Mouse (Mus musculus) frontal cortex, postnatal 25 days (tissue): ENCODE data around the gene 2010315B03Rik.
"Not testable (repeated sequence)": the region's sequence is repeated elsewhere in the genome, so short reads cannot be mapped to it uniquely, and the experiment has no call there.

Source experiments
- DNase-seq, 2 experiments: peaks; one replicate each; pipeline ENCODE4 v3.0.0; 2022; ENCODE audit warnings: low spot score in 2 of 2

Gene 2010315B03Rik

GRCm38 (mm10) chr9:124312171-124313142, at the start of gene 2010315B03Rik:
2010315B03Rik (minus strand) TSS chr9:124312696.
- peak; percentile 65 to 84 for DNase-seq

DNA sequence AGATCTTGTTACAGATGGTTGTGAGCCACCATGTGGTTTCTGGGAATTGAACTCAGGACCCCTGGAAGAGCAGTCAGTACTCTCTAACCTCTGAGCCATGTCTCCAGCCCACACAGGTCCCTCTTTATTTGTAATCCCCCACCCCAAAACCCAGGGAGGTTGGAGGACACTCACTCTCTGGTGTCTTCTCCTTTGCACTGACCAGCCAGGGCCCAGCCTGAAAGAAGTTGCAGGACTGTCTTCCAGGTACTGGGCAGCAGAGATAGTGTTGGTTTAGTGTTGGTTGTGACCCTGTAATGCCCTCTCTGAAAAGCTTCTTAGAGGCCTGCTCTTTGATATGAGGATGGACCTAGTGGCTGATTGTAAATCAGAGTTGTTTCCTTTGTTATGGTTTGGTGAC, 994 bp downstream of the 2010315B03Rik start:
- DNase-seq = no peak

DNA sequence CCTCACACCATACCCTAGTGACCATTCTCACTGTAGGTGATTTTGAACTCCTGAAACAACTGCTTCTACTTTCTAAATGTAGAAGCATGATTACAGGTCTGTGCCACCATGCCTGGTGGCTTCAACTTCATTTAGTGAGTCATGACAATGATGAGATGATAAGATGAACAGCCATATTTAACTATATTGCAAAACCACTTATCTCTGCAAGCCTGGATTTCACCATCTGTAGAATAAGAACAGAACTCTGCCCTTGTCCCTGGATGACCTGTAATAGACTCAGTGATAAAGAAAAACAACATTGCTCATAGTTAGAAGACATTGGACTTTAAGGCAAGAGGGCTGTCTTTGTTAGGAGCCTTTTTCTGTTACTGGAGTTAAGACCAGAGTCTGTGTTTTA, 24.2 kb downstream of the 2010315B03Rik start:
- DNase-seq = no peak

- peak; percentile 67 to 82 for DNase-seq
Observed at GRCm38 (mm10) chr9:124281912-124282686, 30.4 kb downstream of the 2010315B03Rik start.

DNA sequence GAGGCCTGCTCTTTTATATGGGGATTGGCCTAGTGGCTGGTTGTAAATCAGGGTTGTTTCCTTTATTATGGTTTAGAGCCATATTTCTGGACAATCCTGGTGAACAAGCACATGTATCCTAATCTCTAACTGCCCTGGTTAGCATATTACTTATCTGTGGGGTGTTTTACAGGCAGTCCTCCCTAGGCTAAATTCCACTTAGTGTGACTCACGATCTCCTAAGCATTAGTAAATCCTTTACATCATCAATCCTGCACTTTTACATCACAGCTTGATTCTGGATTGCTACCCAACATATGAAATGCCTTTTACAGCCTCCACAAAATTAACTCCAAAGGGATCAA, 31.1 kb downstream of the 2010315B03Rik start:
- no peak for DNase-seq

GRCm38 (mm10) chr9:124280576-124281447, 31.7 kb downstream of the 2010315B03Rik start:
- no peak for DNase-seq

DNA sequence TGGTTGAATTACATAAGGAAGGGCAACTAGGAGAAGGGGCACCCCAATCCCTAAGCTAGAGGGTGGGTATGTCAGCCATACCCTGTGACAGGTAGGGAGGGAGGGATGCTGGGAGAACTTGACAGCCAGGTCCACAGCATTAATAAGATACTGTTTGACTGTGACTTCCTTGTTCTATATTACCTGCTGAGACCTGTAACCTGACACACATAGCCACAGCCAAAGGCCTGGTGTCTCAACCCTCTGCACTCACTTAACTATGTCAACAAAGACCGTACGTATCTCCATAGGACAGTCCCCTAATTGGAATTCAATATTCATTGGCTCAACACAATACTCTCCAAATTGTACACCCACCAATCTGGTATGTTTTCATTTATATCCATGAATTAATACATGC, 33.2 kb downstream of the 2010315B03Rik start:
- no peak for DNase-seq

GRCm38 (mm10) chr9:124275064-124275463, 37.4 kb downstream of the 2010315B03Rik start:
- DNase-seq = no peak

- no peak for DNase-seq
Observed at GRCm38 (mm10) chr9:124273172-124273571, 39.3 kb downstream of the 2010315B03Rik start.

- DNase-seq = no peak
Observed at GRCm38 (mm10) chr9:124267929-124268328, 44.6 kb downstream of the 2010315B03Rik start.

GRCm38 (mm10) chr9:124267493-124267892, 45.0 kb downstream of the 2010315B03Rik start:
- no peak for DNase-seq

GRCm38 (mm10) chr9:124262987-124263717, 49.3 kb downstream of the 2010315B03Rik start:
- no peak for DNase-seq

DNA sequence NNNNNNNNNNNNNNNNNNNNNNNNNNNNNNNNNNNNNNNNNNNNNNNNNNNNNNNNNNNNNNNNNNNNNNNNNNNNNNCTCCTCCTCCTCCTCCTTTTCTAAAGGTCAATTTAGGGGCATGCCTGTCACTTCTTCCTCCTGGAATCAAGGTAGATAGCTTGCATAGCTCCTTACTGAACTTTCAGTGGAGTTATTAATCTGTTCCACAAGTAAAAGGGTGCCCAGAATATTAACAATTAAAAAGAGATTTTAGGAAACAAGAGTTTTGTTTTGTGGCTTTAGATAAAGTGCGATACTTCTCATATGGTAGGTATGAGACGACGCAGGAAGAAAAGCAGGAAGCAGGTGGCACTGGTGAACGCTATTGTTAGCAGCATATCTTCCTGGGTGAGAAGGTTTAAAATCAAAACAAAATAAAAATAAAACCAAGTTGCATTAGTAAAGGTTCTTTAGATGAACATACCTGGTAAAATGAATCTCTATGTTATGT, 54.4 kb downstream of the 2010315B03Rik start:
- DNase-seq = no peak

GRCm38 (mm10) chr9:124257200-124258066, 55.1 kb downstream of the 2010315B03Rik start:
- DNase-seq = no peak

DNA sequence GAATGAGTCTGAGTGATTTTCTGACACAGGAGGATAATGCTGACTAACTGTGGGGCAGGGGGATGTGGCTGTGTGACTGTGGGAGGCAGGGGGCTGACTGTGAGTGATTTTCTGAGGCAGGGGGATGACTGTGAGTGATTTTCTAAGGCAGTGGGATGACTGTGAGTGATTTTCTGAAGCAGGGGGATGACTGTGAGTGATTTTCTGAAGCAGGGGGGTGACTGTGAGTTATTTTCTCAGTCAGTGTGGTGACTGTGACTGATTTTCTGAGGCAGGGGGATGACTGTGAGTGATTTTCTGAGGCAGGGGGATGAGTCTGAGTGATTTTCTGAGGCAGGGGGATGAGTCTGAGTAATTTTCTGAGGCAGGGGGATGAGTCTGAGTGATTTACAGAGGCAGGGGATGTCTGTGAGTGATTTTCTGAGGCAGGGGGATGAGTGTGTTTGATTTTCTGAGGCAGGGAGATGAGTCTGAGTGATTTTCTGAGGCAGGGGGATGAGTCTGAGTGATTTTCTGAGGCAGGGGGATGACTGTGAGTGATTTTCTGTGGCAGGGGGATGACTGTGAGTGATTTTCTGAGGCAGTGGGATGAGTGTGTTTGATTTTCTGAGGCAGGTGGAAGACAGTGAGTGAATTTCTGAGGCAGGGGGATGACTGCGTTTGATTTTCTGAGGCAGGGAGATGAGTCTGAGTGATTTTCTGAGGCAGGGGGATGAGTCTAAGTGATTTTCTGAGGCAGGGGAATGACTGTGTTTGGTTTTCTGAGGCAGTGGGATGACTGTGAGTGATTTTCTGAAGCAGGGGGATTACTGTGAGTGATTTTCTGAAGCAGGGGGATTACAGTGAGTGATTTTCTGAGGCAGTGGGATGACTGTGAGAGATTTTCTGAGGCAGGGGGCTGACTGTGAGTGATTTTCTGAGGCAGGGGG, 56.0 kb downstream of the 2010315B03Rik start:
- not testable (repeated sequence) for DNase-seq

DNA sequence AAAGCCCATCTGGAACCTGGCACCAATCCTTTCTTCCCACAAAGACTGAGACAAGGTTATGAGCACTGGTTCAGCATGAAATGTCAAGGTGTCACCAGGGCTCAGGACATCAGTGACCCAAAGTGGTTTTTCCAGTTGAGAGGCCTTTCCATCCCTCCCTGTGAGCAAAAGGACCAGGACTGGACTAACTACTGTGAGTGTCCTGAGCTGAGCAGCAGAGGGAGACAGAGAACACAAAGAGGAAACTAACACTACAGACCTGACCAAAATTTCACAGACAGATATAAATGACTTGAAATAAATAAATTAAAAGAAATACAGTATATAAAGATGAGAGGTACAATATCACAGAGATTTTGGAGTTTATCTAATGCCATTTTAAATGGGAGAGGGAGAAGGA, 61.1 kb downstream of the 2010315B03Rik start:
- DNase-seq = no peak
